Mouse (Mus musculus) stomach, embryonic 16.5 days (tissue): ENCODE data around the gene Naa80. TPM values are rescaled to one million over a fixed set of nuclear protein-coding genes. Genes with fewer than 3 reads are reported as not detected.
"Not testable (repeated sequence)": the region's sequence is repeated elsewhere in the genome, so short reads cannot be mapped to it uniquely, and the experiment has no call there.

Experiments used
- ATAC-seq: fragments of 200-750 bp; cut with Nextera tagmentation; 2 replicates; pipeline ENCODE4 v1.8.0; 2017; ENCODE audit warnings: moderate number of reproducible peaks, moderate TSS enrichment; ENCODE audit not compliant: insufficient read depth, low FRiP score
- H3K27ac ChIP-seq: fragments of 300-500 bp; sonication (generic); 2 replicates; pipeline ENCODE4 v1.5.1; 2014; ENCODE audit warnings: low read length
- H3K27me3 ChIP-seq: fragments of 300-500 bp; sonication (generic); 2 replicates; pipeline ENCODE4 v1.6.1; 2014; ENCODE audit warnings: low read length, control low read depth, mixed read lengths; ENCODE audit not compliant: control insufficient read depth, insufficient read depth
- H3K36me3 ChIP-seq: fragments of 300-500 bp; sonication (generic); 2 replicates; pipeline ENCODE4 v1.6.1; 2014; ENCODE audit warnings: low read length; ENCODE audit not compliant: control insufficient read depth, insufficient read depth
- H3K4me1 ChIP-seq: fragments of 300-500 bp; sonication (generic); 2 replicates; pipeline ENCODE4 v1.6.1; 2014; ENCODE audit warnings: low read length, control low read depth, mixed read lengths; ENCODE audit not compliant: control insufficient read depth, insufficient read depth
- H3K4me2 ChIP-seq: fragments of 300-500 bp; sonication (generic); 2 replicates; pipeline ENCODE4 v1.6.1; 2014; ENCODE audit warnings: low read depth, low read length, mixed read lengths
- H3K4me3 ChIP-seq: fragments of 300-500 bp; sonication (generic); replicated peaks from 2 replicates; pipeline ENCODE4 v1.5.1; 2014; ENCODE audit warnings: mild to moderate bottlenecking, low read length
- H3K9ac ChIP-seq: fragments of 300-500 bp; sonication (generic); 2 replicates; pipeline ENCODE4 v1.6.1; 2014; ENCODE audit warnings: low read length
- H3K9me3 ChIP-seq: fragments of 300-500 bp; sonication (generic); replicated peaks from 2 replicates; pipeline ENCODE4 v1.6.1; 2016; ENCODE audit warnings: low read length, control low read depth; ENCODE audit not compliant: control insufficient read depth
- WGBS: fragments of 180-500 bp; shearing (Covaris S2); extraction: QIAGEN DNeasy Blood & Tissue Kit; methylation state at CpG from one replicate; pipeline ENCODE4 v1.1.7; 2014; 5-methylcytosine and 5-hydroxymethylcytosine counted together
- polyA plus RNA-seq: library from polyadenylated mRNA; unstranded; fragments of >200 nt; fragmentation: Nextera tagmentation; extraction: Ambion mirVana; gene quantifications from 2 replicates; pipeline ENCODE4 v1.2.1, GENCODE M21; 2015

The Naa80 gene
- polyA plus RNA-seq, 1 experiment from 2014 or later: 17.4 TPM

DNA sequence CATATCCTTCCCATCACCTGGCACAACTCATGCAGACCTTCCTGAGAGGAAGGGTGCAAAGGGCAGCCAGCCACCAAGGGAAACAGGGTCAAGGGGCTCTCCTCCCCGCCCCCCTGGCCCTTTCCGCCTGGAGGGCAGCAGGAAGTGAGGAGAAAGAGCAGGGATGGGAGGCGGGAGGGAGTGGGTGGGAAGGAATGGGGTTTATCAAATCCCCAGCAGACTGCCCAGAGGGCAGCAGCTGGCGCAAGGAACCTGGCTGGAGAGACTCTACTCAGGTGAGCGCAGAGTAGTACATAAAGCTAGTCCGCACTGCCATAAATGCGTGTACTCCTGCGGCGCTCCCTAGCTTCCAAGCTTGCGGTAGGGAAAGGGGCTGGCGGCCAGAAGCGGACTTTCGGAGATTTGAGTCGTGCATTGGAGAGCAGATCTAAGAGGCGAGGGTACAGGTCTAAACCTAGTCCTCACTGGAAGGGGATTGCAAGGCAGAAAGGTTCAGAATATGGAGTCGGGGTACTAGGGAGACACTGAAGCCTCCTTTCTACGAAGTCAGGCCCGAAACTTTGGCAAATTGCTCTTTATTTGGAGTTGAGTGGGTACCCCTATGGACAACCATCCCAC lies 10.9 kb upstream of the Naa80 start, which contains the start of gene Hyal2:
TSS of gene Hyal2 (plus strand) at position 244 of the 618 bp plus-strand sequence.
- Histone ChIP-seq H3K9ac (peak within 1 kb of the TSS; percentile 89), H3K9me3 (no peaks in the 10 kb centered on the region), H3K27ac (peak within 1 kb of the TSS; percentile 89), H3K4me1 (peaks cover 49% of the 10 kb centered on the region), H3K27me3 (no peaks in the 10 kb centered on the region), H3K4me2 (peak within 1 kb of the TSS; percentile 90), H3K36me3 (peaks cover 7% of the 10 kb centered on the region; the same call in 1 of the 2 replicates), H3K4me3 (peak within 1 kb of the TSS; percentile 92)
- no peak for ATAC-seq
- WGBS: 6% methylated on average over 18 of the region's 18 CpGs

GRCm38 (mm10) chr9:107568331-107569261 lies 10.1 kb upstream of the Naa80 start:
- H3K4me2 ChIP-seq: peak overlapping the region; percentile 90
- peak overlapping the region; percentile 89 for H3K27ac ChIP-seq
- H3K9ac ChIP-seq: peak overlapping the region; percentile 89
- peaks cover 13% of the 10 kb centered on the region for H3K36me3 ChIP-seq
- H3K27me3 ChIP-seq: no peaks in the 10 kb centered on the region
- H3K4me1 ChIP-seq: peaks cover 48% of the 10 kb centered on the region
- H3K9me3 ChIP-seq: no peaks in the 10 kb centered on the region
- peak overlapping the region; percentile 92 for H3K4me3 ChIP-seq
- peak; percentile 84 for ATAC-seq
- WGBS: under 1% methylated on average over 41 of the region's 41 CpGs

- no peaks in the 10 kb centered on the region for H3K9me3 ChIP-seq
- peaks cover 42% of the 10 kb centered on the region for H3K4me1 ChIP-seq
- ATAC-seq: peak; percentile 15; the same call in 1 of the 2 replicates
- H3K36me3 ChIP-seq: peaks cover 15% of the 10 kb centered on the region
- WGBS: 0% methylated on average over 23 of the region's 23 CpGs
- H3K27ac ChIP-seq: peak overlapping the region; percentile 89
- H3K27me3 ChIP-seq: no peaks in the 10 kb centered on the region
- peak overlapping the region; percentile 90 for H3K4me2 ChIP-seq
- H3K9ac ChIP-seq: peak overlapping the region; percentile 89
- peak overlapping the region; percentile 92 for H3K4me3 ChIP-seq
These were observed 9.4 kb upstream of the Naa80 start for GRCm38 (mm10) chr9:107569270-107569669.

DNA sequence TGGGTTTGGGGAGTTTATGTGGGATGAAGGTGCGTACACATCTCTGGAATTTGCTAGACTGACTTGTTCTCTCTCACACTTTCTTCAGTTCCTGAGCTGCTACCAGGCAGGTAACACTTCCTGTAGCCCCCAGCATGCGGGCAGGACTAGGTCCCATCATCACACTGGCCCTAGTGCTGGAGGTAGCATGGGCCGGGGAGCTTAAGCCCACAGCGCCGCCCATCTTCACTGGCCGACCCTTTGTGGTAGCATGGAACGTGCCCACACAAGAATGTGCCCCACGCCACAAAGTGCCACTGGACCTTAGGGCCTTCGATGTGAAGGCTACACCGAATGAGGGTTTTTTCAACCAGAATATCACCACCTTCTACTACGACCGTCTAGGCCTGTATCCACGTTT lies 8.7 kb upstream of the Naa80 start:
- Histone ChIP-seq H3K4me3 (peak overlapping the region; percentile 92), H3K4me2 (peak overlapping the region; percentile 90), H3K36me3 (peaks cover 15% of the 10 kb centered on the region), H3K9me3 (no peaks in the 10 kb centered on the region), H3K27me3 (no peaks in the 10 kb centered on the region), H3K27ac (peak overlapping the region; percentile 89; the same call in 1 of the 2 replicates), H3K9ac (peak overlapping the region; percentile 89), H3K4me1 (peaks cover 40% of the 10 kb centered on the region)
- 34% methylated on average over 13 of the region's 13 CpGs for WGBS
- no peak for ATAC-seq

- Histone ChIP-seq H3K4me3 (peak overlapping the region; percentile 92), H3K27me3 (no peaks in the 10 kb centered on the region), H3K4me2 (peak overlapping the region; percentile 90), H3K4me1 (peaks cover 41% of the 10 kb centered on the region), H3K9ac (peak overlapping the region; percentile 89), H3K9me3 (no peaks in the 10 kb centered on the region), H3K36me3 (peaks cover 15% of the 10 kb centered on the region), H3K27ac (peak overlapping the region; percentile 89)
- ATAC-seq: no peak
- 75% methylated on average over 21 of the region's 21 CpGs for WGBS
These were observed 7.8 kb upstream of the Naa80 start for GRCm38 (mm10) chr9:107570845-107571244.

- whole genome bisulfite sequencing: 84% methylated on average over 22 of the region's 22 CpGs
These were observed 7.0 kb upstream of the Naa80 start for GRCm38 (mm10) chr9:107571534-107572326.

GRCm38 (mm10) chr9:107572327-107572662 lies 6.4 kb upstream of the Naa80 start:
- Histone ChIP-seq H3K27me3 (no peaks in the 10 kb centered on the region), H3K4me1 (peaks cover 46% of the 10 kb centered on the region), H3K36me3 (peaks cover 15% of the 10 kb centered on the region), H3K9me3 (no peaks in the 10 kb centered on the region), H3K4me3 (no peak overlapping the region), H3K4me2 (no peak overlapping the region), H3K9ac (no peak overlapping the region), H3K27ac (no peak overlapping the region)
- ATAC-seq: no peak
- WGBS: 94% methylated on average over 2 of the region's 2 CpGs

More at GRCm38 (mm10) chr9:107571534-107572326, 7.0 kb upstream of the Naa80 start:
- Histone ChIP-seq H3K4me3 (peak overlapping the region; percentile 92; the same call in 1 of the 2 replicates), H3K9ac (0 out of 2 replicates have a peak overlapping the region, but pooled peaks have one; percentile 8), H3K27ac (peak overlapping the region; percentile 89; the same call in 1 of the 2 replicates), H3K27me3 (no peaks in the 10 kb centered on the region), H3K9me3 (no peaks in the 10 kb centered on the region), H3K4me1 (peaks cover 47% of the 10 kb centered on the region), H3K36me3 (peaks cover 15% of the 10 kb centered on the region), H3K4me2 (peak overlapping the region; percentile 90)
- no peak for ATAC-seq

DNA sequence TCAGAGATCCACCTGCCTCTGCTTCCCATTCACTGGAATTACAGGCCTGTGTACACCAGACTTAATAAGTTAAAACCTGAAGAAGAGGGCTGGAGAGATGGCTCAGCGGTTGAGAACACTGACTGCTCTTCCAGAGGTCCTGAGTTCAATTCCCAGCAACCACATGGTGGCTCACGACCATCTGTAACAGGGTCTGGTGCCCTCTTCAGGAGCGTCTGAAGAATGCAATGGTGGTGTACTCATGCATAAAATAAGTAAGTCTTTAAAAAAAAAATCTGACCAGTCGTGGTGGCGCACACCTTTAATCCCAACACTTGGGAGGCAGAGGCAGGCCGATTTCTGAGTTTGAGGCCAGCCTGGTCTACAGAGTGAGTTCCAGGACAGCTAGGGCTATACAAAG lies 4.9 kb upstream of the Naa80 start:
- not testable (repeated sequence) for H3K27ac ChIP-seq, H3K4me2 ChIP-seq, H3K4me3 ChIP-seq, ATAC-seq, H3K9me3 ChIP-seq, H3K9ac ChIP-seq, H3K27me3 ChIP-seq
- 85% methylated on average over 6 of the region's 6 CpGs for WGBS
- Histone ChIP-seq H3K36me3 (peaks cover 15% of the 10 kb centered on the region), H3K4me1 (peaks cover 39% of the 10 kb centered on the region)
